Mouse (Mus musculus) liver, embryonic 14.5 days (tissue): Measurements from ENCODE around the gene Hsf4.

Source experiments
- CTCF ChIP-seq: IDR thresholded peaks from 2 replicates; pipeline ENCODE4 v1.5.1; 2016; ENCODE audit warnings: antibody characterized with exemption, low read depth, control low read depth
- EP300 ChIP-seq: IDR thresholded peaks from 2 replicates; pipeline ENCODE4 v1.6.1; 2016; ENCODE audit warnings: antibody characterized with exemption, low read depth

DNA sequence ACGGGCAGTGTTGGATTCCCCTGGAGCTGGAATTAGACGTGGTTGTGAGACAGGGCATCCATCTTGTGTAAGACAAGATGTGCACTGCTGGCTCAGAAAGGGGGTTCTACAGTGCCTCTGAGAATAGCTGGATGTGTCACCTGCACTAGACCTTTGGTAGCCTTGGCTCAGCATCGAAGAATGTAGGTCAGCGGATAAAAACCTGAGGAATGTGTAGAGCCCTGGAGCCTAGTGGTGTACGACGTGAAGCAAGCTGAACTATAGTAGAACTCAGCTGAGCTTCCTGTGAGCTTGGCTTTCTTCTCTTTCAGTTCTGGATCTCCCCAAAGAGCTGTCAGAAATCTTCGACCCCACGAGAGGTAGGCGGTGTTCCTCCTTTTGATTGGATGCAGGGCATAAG lies 34.3 kb downstream of the Hsf4 start:
- TF ChIP-seq EP300 (no peak), CTCF (no peak)
